Mouse (Mus musculus) kidney, embryonic 14.5 days (tissue): ENCODE data around the gene Prss38. TPM values are rescaled to one million over a fixed set of nuclear protein-coding genes. Genes with fewer than 3 reads are reported as not detected.

ENCODE experiments used
- ATAC-seq: fragments of 200-750 bp; cut with Nextera tagmentation; 2 replicates; pipeline ENCODE4 v1.8.0; 2017; ENCODE audit warnings: moderate number of reproducible peaks, mild to moderate bottlenecking, moderate TSS enrichment, moderate library complexity; ENCODE audit not compliant: low FRiP score, low TSS enrichment
- H3K27ac ChIP-seq: fragments of 300-500 bp; sonication (generic); 2 replicates; pipeline ENCODE4 v1.5.1; 2014; ENCODE audit warnings: low read depth, mild to moderate bottlenecking, low read length, moderate library complexity, mixed read lengths
- H3K27me3 ChIP-seq: fragments of 300-500 bp; sonication (generic); 2 replicates; pipeline ENCODE4 v1.6.1; 2014; ENCODE audit warnings: mild to moderate bottlenecking, low read length; ENCODE audit not compliant: control insufficient read depth, insufficient read depth
- H3K36me3 ChIP-seq: fragments of 300-500 bp; sonication (generic); 2 replicates; pipeline ENCODE4 v1.6.1; 2014; ENCODE audit warnings: low read length, mixed read lengths; ENCODE audit not compliant: control insufficient read depth, insufficient read depth
- H3K4me1 ChIP-seq: fragments of 300-500 bp; sonication (generic); 2 replicates; pipeline ENCODE4 v1.6.1; 2014; ENCODE audit warnings: low read length, mixed read lengths; ENCODE audit not compliant: control insufficient read depth, insufficient read depth
- H3K4me2 ChIP-seq: fragments of 300-500 bp; sonication (generic); replicated peaks from 2 replicates; pipeline ENCODE4 v1.6.1; 2014; ENCODE audit warnings: low read depth, mild to moderate bottlenecking, low read length
- H3K4me3 ChIP-seq: fragments of 300-500 bp; sonication (generic); 2 replicates; pipeline ENCODE4 v1.5.1; 2014; ENCODE audit warnings: mild to moderate bottlenecking, low read length
- H3K9ac ChIP-seq: fragments of 300-500 bp; sonication (generic); 2 replicates; pipeline ENCODE4 v1.6.1; 2014; ENCODE audit warnings: low read depth, mild to moderate bottlenecking, low read length, moderate library complexity
- H3K9me3 ChIP-seq: fragments of 300-500 bp; sonication (generic); 2 replicates; pipeline ENCODE4 v1.6.1; 2016; ENCODE audit warnings: low read length; ENCODE audit not compliant: control insufficient read depth
- WGBS: fragments of 180-500 bp; shearing (Covaris S2); extraction: QIAGEN DNeasy Blood & Tissue Kit; methylation state at CpG from one replicate; pipeline ENCODE4 v1.1.7; 2014; 5-methylcytosine and 5-hydroxymethylcytosine counted together
- polyA plus RNA-seq: library from polyadenylated mRNA; unstranded; fragments of >200 nt; fragmentation: Nextera tagmentation; extraction: Ambion mirVana; gene quantifications from 2 replicates; pipeline ENCODE4 v1.2.1, GENCODE M21; 2014

Gene Prss38
- polyA plus RNA-seq, 1 experiment from 2014 or later: not detected

DNA sequence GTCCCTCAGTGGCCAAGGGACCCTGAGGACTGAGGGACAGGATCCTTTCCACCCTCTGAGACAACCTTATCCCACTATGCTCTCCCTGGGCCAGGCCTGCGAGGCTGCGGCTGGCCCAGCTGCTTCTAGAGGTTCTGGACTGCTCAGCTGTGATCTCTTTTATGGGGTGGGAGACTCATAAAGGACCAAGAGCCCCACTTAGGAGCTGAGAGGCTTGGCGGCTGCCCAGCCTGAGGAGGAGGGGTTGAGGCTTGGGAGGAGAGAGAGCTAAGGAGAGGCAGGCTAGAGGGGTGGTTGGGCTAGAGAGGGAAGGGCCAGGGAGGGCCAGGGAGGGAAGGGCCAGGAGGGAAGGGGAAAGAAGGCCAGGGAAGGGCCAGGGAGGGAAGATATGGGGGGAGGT, 11.0 kb downstream of the Prss38 start:
- Histone ChIP-seq H3K9me3 (no peaks in the 10 kb centered on the region), H3K9ac (no peak overlapping the region), H3K27me3 (no peaks in the 10 kb centered on the region), H3K4me1 (0 out of 2 replicates have a peak, but pooled peaks cover 6% of the 10 kb centered on the region), H3K4me2 (no peak overlapping the region), H3K27ac (no peak overlapping the region), H3K36me3 (no peaks in the 10 kb centered on the region), H3K4me3 (no peak overlapping the region)
- 46% methylated on average over 3 of the region's 3 CpGs for whole genome bisulfite sequencing
- ATAC-seq: peak; percentile 58

DNA sequence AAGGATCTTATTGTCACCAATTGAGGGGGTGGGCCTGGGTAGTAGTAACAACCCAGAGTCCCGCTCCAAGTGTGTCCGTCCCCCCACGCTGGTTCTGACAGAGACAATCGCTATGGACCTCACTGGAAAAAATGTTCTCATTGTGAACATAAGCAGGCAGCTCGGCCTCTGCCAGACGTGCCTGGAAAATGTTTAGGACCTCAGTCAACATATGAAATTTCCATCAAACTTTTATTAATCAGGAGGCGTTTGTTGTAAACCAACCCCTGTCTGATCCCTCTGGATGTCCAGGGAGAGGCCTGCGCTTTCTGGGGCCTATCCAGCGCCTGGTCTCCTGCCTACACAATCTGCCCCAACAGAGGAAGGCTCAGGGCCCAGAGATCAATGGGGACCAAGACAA, 11.4 kb downstream of the Prss38 start:
- no peak for ATAC-seq
- no peak overlapping the region for H3K27ac ChIP-seq
- 0 out of 2 replicates have a peak, but pooled peaks cover 6% of the 10 kb centered on the region for H3K4me1 ChIP-seq
- 83% methylated on average over 9 of the region's 9 CpGs for WGBS
- no peak overlapping the region for H3K9ac ChIP-seq
- H3K4me3 ChIP-seq: no peak overlapping the region
- H3K9me3 ChIP-seq: no peaks in the 10 kb centered on the region
- H3K36me3 ChIP-seq: no peaks in the 10 kb centered on the region
- no peak overlapping the region for H3K4me2 ChIP-seq
- H3K27me3 ChIP-seq: no peaks in the 10 kb centered on the region

DNA sequence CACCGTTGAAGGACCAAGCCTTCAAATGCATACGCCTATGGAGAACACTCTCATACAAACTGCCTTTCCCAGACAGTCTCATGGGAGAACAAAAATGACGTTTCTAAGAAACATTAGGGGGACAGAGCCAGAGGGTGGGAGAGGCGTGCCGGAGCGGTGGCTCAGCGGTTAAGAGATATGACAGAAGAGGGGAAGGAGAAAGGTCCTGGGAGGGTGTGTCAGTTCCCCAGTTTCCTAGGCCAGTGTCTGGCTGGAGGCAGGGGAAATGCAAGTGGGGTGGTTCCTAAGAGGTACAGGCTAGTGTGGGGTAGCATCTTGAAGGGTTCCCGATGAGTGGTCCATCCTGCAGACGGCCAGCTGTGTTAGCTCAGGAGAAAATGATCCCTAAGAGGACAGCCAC, 14.2 kb downstream of the Prss38 start:
- Histone ChIP-seq H3K9ac (no peak overlapping the region), H3K4me1 (peaks cover 15% of the 10 kb centered on the region; the same call in 1 of the 2 replicates), H3K4me3 (no peak overlapping the region), H3K4me2 (no peak overlapping the region), H3K27me3 (no peaks in the 10 kb centered on the region), H3K27ac (no peak overlapping the region), H3K36me3 (no peaks in the 10 kb centered on the region), H3K9me3 (no peaks in the 10 kb centered on the region)
- ATAC-seq: no peak
- WGBS: 76% methylated on average over 9 of the region's 9 CpGs

DNA sequence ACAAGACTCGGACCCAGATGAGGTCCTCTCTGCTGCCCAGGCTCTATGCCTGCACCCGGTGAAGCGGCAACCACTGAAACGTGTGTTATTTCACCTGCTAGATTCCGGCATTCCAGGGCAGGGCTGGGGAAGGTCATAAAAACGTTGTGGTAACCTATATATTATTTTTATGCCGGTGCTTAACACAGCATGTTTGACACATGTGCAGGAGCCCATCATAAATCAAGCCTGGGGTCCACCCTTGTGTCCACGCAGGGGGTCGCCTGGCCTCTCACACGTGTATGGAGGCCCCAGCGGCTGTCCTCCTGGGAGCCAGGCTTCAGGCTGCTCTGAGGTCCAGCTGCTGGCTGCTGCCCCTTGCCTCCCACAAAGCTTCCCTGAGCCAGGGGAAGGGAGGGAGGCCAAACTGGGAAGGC, 18.6 kb downstream of the Prss38 start:
- peak; percentile 86 for ATAC-seq
- no peak overlapping the region for H3K27ac ChIP-seq

DNA sequence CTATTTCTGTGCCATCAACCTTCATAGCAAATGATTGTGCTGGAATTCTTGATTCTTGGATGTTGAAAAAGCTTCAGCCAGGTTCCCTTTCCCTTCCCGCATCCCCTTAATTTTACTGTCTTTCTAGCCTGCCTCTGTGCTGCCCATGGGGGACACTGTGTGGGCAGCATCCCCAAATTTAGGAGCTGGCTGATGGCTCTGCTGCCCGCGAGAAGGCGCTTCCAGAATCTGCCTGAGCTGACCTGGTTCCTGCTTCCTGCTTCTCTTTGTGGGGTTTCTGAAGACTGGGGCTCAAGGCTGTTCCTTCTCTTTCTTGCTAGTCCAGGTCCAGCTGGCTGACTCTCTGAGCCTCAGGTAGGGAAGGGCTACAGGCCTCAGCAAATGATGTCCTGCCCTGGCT, 20.7 kb downstream of the Prss38 start:
- whole genome bisulfite sequencing: 86% methylated on average over 4 of the region's 4 CpGs
- Histone ChIP-seq H3K27me3 (no peaks in the 10 kb centered on the region), H3K9me3 (no peaks in the 10 kb centered on the region), H3K27ac (no peak overlapping the region), H3K4me3 (no peak overlapping the region), H3K4me2 (no peak overlapping the region), H3K4me1 (peaks cover 15% of the 10 kb centered on the region; the same call in 1 of the 2 replicates), H3K9ac (no peak overlapping the region), H3K36me3 (no peaks in the 10 kb centered on the region)
- no peak for ATAC-seq

More for the DNA sequence above, 18.6 kb downstream of the Prss38 start:
- Histone ChIP-seq H3K4me3 (no peak overlapping the region), H3K9ac (0 out of 2 replicates have a peak overlapping the region, but pooled peaks have one; percentile 14), H3K4me1 (peaks cover 9% of the 10 kb centered on the region; the same call in 1 of the 2 replicates), H3K36me3 (no peaks in the 10 kb centered on the region), H3K9me3 (no peaks in the 10 kb centered on the region), H3K4me2 (no peak overlapping the region), H3K27me3 (no peaks in the 10 kb centered on the region)
- WGBS: 12% methylated on average over 11 of the region's 11 CpGs

DNA sequence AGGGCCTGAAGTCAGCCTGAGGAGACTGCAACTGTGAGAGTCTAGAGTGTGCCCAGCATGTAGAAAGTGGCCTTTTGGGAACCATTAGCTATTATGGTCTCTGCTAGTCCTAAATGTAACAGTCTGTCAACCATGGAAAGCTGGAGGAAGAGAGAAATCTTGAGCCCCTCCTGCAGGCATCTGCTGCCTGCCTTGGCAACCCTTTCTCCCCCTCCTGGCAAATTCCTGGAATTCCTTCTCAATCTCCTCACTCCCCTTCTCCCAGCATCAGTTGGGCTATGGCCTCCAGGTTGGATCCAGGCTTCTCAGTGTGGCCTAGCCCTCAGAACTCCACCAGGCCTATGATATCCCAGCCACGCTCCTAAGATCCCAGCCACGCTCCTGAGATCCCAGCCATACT, 25.1 kb downstream of the Prss38 start:
- H3K27me3 ChIP-seq: no peaks in the 10 kb centered on the region
- H3K4me1 ChIP-seq: peaks cover 12% of the 10 kb centered on the region; the same call in 1 of the 2 replicates
- no peak overlapping the region for H3K4me2 ChIP-seq
- H3K9ac ChIP-seq: no peak overlapping the region
- 71% methylated on average over 2 of the region's 2 CpGs for WGBS
- no peak for ATAC-seq
- no peaks in the 10 kb centered on the region for H3K36me3 ChIP-seq
- H3K27ac ChIP-seq: no peak overlapping the region
- 0 out of 2 replicates have a peak, but pooled peaks cover 3% of the 10 kb centered on the region for H3K9me3 ChIP-seq
- no peak overlapping the region for H3K4me3 ChIP-seq

DNA sequence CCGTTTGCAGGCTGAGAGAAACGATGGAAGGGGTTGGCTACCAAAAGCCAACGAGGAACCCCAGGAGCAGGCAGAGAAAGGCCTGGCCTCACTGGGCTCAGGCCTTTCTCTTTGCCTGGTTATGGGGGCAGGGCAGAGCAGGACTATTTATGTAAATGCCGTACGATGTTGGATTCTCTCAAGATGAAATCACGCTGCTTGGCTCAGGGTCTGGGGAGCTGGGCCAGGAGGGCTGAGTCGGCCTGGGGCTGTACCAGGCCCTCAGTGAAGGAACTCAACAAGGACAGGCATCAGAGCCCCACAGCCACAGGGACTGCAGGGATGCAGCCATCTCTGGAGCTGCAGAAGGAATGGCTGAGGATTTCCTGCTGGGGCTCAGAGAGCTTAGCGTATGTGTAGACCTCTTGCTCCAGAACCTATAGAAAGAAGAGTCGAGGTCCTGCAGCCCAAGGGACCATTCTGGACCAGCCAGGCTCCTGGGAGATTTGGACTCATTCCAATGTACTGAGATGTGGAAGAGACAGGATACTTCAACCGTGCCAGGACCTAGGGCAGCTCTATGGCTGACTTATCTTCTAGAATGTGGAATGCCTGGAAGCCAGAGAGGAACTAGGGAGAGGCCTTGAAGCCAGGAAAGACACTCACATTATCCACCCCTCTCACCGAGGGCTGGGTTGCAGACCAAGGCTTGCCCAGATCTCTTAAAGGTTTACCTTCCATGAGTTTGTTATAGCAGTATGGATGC, 29.1 kb downstream of the Prss38 start:
- no peak overlapping the region for H3K27ac ChIP-seq
- ATAC-seq: no peak
- peaks cover 12% of the 10 kb centered on the region; the same call in 1 of the 2 replicates for H3K4me1 ChIP-seq
- H3K9ac ChIP-seq: no peak overlapping the region
- H3K36me3 ChIP-seq: no peaks in the 10 kb centered on the region
- H3K9me3 ChIP-seq: 0 out of 2 replicates have a peak, but pooled peaks cover 3% of the 10 kb centered on the region
- H3K27me3 ChIP-seq: no peaks in the 10 kb centered on the region
- 77% methylated on average over 11 of the region's 11 CpGs for WGBS
- H3K4me3 ChIP-seq: no peak overlapping the region
- H3K4me2 ChIP-seq: no peak overlapping the region

DNA sequence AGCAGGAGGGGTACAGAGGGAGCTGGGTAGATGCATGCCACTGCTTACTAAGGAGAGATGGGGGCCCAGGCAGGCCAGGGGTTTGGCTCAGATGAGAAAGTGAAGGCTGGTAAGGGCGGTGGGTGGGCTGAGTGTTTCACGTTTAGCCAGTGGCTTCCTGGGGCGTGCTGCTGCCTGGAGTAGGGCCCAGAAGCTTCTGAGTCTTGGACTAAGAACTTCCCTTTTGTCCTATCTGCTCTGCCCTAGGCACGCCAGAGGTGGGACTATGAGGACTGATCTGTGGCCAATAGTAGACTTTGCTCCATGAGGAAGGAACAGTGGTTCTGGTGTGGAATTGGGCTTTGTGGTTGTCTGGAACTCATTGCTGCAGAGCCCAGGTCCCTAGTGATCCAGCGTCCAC, 32.5 kb downstream of the Prss38 start:
- H3K4me3 ChIP-seq: no peak overlapping the region
- WGBS: 87% methylated on average over 5 of the region's 5 CpGs

DNA sequence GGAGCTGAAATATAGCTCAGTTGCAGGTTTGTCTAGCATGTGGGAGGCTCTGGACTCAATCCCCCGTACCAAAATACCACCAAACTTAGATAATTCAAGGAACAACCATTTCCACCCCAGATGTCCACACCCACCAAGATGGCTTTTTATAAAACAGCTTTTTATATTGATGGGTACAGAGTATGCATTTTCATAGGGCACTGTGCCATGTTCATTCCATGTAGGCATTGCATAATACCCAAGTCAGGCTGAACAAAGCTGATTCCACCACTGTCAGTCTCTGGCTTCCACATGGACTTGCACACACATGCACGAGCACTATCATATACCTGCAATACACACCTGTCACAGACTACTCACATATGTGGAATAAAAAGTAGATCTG, 36.7 kb downstream of the Prss38 start:
- no peaks in the 10 kb centered on the region for H3K27me3 ChIP-seq
- no peak for ATAC-seq
- H3K4me1 ChIP-seq: peaks cover 7% of the 10 kb centered on the region; the same call in 1 of the 2 replicates
- H3K9ac ChIP-seq: no peak overlapping the region
- H3K36me3 ChIP-seq: no peaks in the 10 kb centered on the region
- no peaks in the 10 kb centered on the region for H3K9me3 ChIP-seq
- WGBS: 88% methylated on average over 2 of the region's 2 CpGs
- H3K4me3 ChIP-seq: no peak overlapping the region
- H3K27ac ChIP-seq: no peak overlapping the region
- no peak overlapping the region for H3K4me2 ChIP-seq

More for the DNA sequence above, 32.5 kb downstream of the Prss38 start:
- Histone ChIP-seq H3K4me2 (no peak overlapping the region), H3K27me3 (no peaks in the 10 kb centered on the region), H3K9me3 (0 out of 2 replicates have a peak, but pooled peaks cover 3% of the 10 kb centered on the region), H3K36me3 (no peaks in the 10 kb centered on the region), H3K27ac (no peak overlapping the region), H3K9ac (no peak overlapping the region; the same call in 1 of the 2 replicates), H3K4me1 (0 out of 2 replicates have a peak, but pooled peaks cover 4% of the 10 kb centered on the region)
- ATAC-seq: no peak
